Mouse (Mus musculus) heart, embryonic 10.5 days (tissue): ENCODE measurements at regions not wholly inside any gene's neighbourhood (a gene's known extent, or its start where the extent isn't known, plus 50 kb on each side); places are given as distances from the start of the nearest gene placed in this dataset.

ENCODE experiments used
- DNase-seq: peaks from one replicate; pipeline ENCODE4 v3.0.0-alpha.2; 2017; ENCODE audit warnings: low spot score
- H3K27ac ChIP-seq: fragments of 300-500 bp; sonication (generic); 2 replicates; pipeline ENCODE4 v1.5.1; 2016; ENCODE audit warnings: mild to moderate bottlenecking
- H3K27me3 ChIP-seq: fragments of 300-500 bp; sonication (generic); 2 replicates; pipeline ENCODE4 v1.6.1; 2016; ENCODE audit warnings: mild to moderate bottlenecking; ENCODE audit not compliant: poor library complexity, insufficient read depth, severe bottlenecking
- H3K36me3 ChIP-seq: fragments of 300-500 bp; sonication (generic); 2 replicates; pipeline ENCODE4 v1.6.1; 2016; ENCODE audit warnings: mild to moderate bottlenecking, moderate library complexity
- H3K4me1 ChIP-seq: fragments of 300-500 bp; sonication (generic); 2 replicates; pipeline ENCODE4 v1.6.1; 2016; ENCODE audit warnings: mild to moderate bottlenecking
- H3K4me3 ChIP-seq: fragments of 300-500 bp; sonication (generic); 2 replicates; pipeline ENCODE4 v1.5.1; 2016; ENCODE audit warnings: mild to moderate bottlenecking, moderate library complexity
- H3K9me3 ChIP-seq: fragments of 300-500 bp; sonication (generic); 2 replicates; pipeline ENCODE4 v1.6.1; 2016; ENCODE audit warnings: mild to moderate bottlenecking, moderate library complexity
- WGBS: fragments of 180-500 bp; shearing (Covaris S2); methylation state at CpG from one replicate; pipeline ENCODE4 v1.1.7; 2016; 5-methylcytosine and 5-hydroxymethylcytosine counted together

DNA sequence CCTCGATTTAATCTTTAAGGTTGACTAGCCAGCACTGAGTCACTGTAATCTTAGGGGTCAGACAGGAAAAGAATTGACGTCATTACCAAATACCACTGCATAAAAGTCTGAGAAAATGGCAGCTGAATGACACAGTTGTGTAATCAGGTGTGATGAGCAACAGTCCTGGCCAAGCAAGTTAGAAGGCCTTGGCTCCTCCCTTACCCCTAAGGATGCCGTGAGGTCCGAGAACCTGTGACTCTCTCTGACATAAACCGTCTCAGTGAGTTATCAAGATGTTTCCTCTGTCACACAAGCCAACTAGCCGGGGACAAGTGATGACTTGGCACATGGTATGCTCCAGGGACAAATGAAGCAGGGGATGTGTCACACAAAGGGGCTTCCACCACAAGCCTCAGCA, 101.5 kb upstream of the Gm37988 start:
- Histone ChIP-seq H3K4me3 (no peak overlapping the region), H3K9me3 (no peaks in the 10 kb centered on the region), H3K27me3 (no peaks in the 10 kb centered on the region), H3K27ac (no peak overlapping the region), H3K36me3 (no peaks in the 10 kb centered on the region), H3K4me1 (no peaks in the 10 kb centered on the region)
- 58% methylated on average over 6 of the region's 6 CpGs for WGBS
- DNase-seq, result no peak

DNA sequence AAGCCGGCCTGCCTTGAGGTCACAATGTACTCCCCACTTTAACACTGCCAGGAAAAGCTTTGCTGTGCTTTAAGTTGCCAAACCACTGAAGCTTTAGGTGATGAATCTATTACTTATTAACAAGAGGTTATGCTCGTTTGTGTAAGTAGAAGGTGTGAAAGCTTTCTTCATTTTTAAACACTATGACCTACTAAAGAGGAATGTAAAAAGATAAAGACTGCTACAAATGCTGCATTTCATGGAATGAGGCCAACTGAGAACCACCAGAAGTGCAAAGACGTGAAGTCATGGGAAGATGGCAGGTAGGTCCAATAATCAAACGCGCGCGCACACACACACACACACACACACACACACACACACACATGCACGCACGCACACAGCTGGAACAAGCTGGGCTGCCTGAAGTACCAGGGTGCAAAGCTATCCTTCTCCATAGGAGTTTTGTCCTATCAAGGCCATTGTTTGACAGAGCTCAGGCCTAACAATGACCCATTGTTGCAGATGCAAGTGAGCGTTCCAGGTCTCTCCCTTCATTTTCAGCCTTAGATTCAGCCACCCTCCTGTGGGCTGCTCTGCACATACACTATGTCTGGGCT, 85.3 kb upstream of the Gm37988 start:
- H3K4me1 ChIP-seq, result no peaks in the 10 kb centered on the region
- WGBS, result 82% methylated on average over 10 of the region's 10 CpGs
- no peak for DNase-seq

More for the DNA sequence above, 85.3 kb upstream of the Gm37988 start:
- no peak overlapping the region for H3K27ac ChIP-seq
- H3K36me3 ChIP-seq, result no peaks in the 10 kb centered on the region
- no peak overlapping the region for H3K4me3 ChIP-seq
- H3K9me3 ChIP-seq, result no peaks in the 10 kb centered on the region
- H3K27me3 ChIP-seq, result no peaks in the 10 kb centered on the region
